Mouse (Mus musculus): ENCODE measurements around the gene Taf1d.
"Not testable (repeated sequence)": the region's sequence is repeated elsewhere in the genome, so short reads cannot be mapped to it uniquely, and the experiment has no call there.

DNA sequence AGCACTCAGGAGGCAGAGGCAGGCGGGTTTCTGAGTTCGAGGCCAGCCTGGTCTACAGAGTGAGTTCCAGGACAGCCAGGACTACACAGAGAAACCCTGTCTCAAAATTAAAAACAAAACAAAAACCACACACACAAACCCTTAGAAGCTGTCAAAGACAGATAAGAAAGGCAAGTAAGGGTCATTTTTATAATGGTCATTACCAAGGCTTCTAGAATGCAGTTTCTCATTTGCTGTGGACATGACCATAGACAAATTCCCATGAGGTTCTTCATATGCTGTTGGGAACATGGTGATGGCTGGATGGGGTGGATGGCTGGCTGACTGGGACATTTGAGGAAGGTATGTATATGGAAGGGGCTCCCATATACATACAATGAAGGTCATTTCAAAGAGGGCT is 10.3 kb downstream of the Taf1d start:
- not testable (repeated sequence) for TF ChIP-seq POLR2A (IDR thresholded peaks at IDR 0.05; ENCODE audit: low read depth, low read length); CTCF (conservative IDR thresholded peaks at IDR 0.05; ENCODE audit: insufficient read depth, insufficient read length, low read depth, low read length)

Data from kidney, adult 2 months (tissue).